Comparison of ENCODE assay signal across 23 mouse cellular contexts in the genomic region with DNA sequence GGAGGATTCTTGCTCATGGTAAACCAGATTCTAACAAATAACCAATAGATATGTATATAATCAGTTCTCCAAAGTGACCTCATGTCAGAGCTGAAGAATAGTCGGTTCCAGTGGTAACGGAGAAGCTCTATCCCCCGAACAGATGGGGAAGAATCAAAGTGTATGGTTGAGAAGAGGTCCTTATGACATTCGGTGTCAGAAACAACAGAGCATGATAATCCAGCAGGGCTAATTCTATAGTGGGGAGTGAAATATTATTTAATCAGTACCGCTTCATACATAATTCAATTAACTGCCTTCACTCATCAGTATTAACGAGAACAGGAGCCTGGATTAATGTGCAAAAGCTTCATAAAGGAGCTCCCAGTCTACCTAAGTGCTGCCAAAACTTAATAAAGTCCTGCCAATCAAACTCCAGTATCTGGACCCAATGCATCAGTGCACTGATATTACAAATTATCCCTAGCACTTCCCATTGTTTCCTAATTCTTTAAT.
DNase-seq lines count a peak whose midpoint lies in the region; ATAC-seq and TF ChIP-seq lines count a peak whose summit lies in the region.
"Had no signal": no experiment of that assay in that cellular context is flagged by ENCODE, and none has a peak within 500 bp of the region (broad histone marks: within the 10 kb centered on the region; RNA-seq: fewer than 3 reads in every experiment).

No protein-coding gene starts in this region.

- no peaks in the 10 kb centered on the region for H3K4me1 ChIP-seq in forebrain, embryonic 14.5 days (ENCODE audit: control insufficient read depth, insufficient read depth, low read length)
- no peaks in the 10 kb centered on the region for H3K4me1 ChIP-seq in forebrain, embryonic 10.5 days
- H3K4me1 ChIP-seq in midbrain, postnatal 0 days (ENCODE audit: insufficient read depth, low read length) = no peaks in the 10 kb centered on the region
- H3K4me1 ChIP-seq in midbrain, embryonic 13.5 days (replicated peaks) = no peaks in the 10 kb centered on the region
- no peaks in the 10 kb centered on the region for H3K4me1 ChIP-seq in hindbrain, embryonic 14.5 days (replicated peaks; ENCODE audit: control insufficient read depth, insufficient read depth, low read length)
- H3K4me1 ChIP-seq: embryonic facial prominence, embryonic 13.5 days; forebrain, embryonic 13.5 days; heart, embryonic 10.5 days had no signal

- no peak overlapping the region for H3K4me2 ChIP-seq in forebrain, embryonic 14.5 days (ENCODE audit: low read length)
- H3K4me2 ChIP-seq in midbrain, postnatal 0 days (ENCODE audit: low read depth, low read length, poor library complexity, severe bottlenecking) = no peak overlapping the region
- H3K4me2 ChIP-seq in midbrain, embryonic 13.5 days (replicated peaks) = no peak overlapping the region
- no peak overlapping the region for H3K4me2 ChIP-seq in hindbrain, embryonic 14.5 days (replicated peaks)
- H3K4me2 ChIP-seq: embryonic facial prominence, embryonic 13.5 days; forebrain, embryonic 13.5 days had no signal

- H3K9me3 ChIP-seq in forebrain, embryonic 14.5 days (replicated peaks; ENCODE audit: control insufficient read depth, low read length) = no peaks in the 10 kb centered on the region
- H3K9me3 ChIP-seq in forebrain, embryonic 10.5 days = no peaks in the 10 kb centered on the region
- H3K9me3 ChIP-seq in midbrain, postnatal 0 days (ENCODE audit: low read length) = no peaks in the 10 kb centered on the region
- H3K9me3 ChIP-seq in midbrain, embryonic 13.5 days = no peaks in the 10 kb centered on the region
- H3K9me3 ChIP-seq in hindbrain, embryonic 14.5 days (ENCODE audit: control insufficient read depth, low read length) = no peaks in the 10 kb centered on the region
- H3K9me3 ChIP-seq: embryonic facial prominence, embryonic 13.5 days; forebrain, embryonic 13.5 days; heart, embryonic 10.5 days had no signal

- ATAC-seq in forebrain, embryonic 14.5 days = no peak
- ATAC-seq in midbrain, postnatal 0 days (ENCODE audit: low FRiP score) = no peak
- ATAC-seq in midbrain, embryonic 13.5 days = no peak
- no peak for ATAC-seq in hindbrain, embryonic 14.5 days (ENCODE audit: low FRiP score)
- ATAC-seq: CD4-positive, CD25-positive, alpha-beta regulatory T cell, adult 4 months; forebrain, embryonic 13.5 days; inflammation-experienced regulatory T-cells, adult 6 months; intestine, postnatal 0 days had no signal

- WGBS in forebrain, embryonic 14.5 days = 58% methylated on average over 6 of the region's 6 CpGs
- 86% methylated on average over 6 of the region's 6 CpGs for WGBS in forebrain, embryonic 10.5 days
- 62% methylated on average over 6 of the region's 6 CpGs for WGBS in midbrain, postnatal 0 days
- 72% methylated on average over 6 of the region's 6 CpGs for WGBS in midbrain, embryonic 13.5 days
- WGBS in hindbrain, embryonic 14.5 days = 55% methylated on average over 6 of the region's 6 CpGs

- H3K36me3 ChIP-seq in forebrain, embryonic 14.5 days (ENCODE audit: control insufficient read depth, insufficient read depth, low read length) = no peaks in the 10 kb centered on the region
- no peaks in the 10 kb centered on the region for H3K36me3 ChIP-seq in forebrain, embryonic 10.5 days (replicated peaks)
- no peaks in the 10 kb centered on the region for H3K36me3 ChIP-seq in midbrain, postnatal 0 days (ENCODE audit: insufficient read depth, low read length)
- no peaks in the 10 kb centered on the region for H3K36me3 ChIP-seq in midbrain, embryonic 13.5 days
- H3K36me3 ChIP-seq in hindbrain, embryonic 14.5 days (replicated peaks; ENCODE audit: control insufficient read depth, insufficient read depth) = no peaks in the 10 kb centered on the region
- H3K36me3 ChIP-seq: embryonic facial prominence, embryonic 13.5 days; G1E; heart, embryonic 10.5 days had no signal

- H3K27ac ChIP-seq in forebrain, embryonic 14.5 days (ENCODE audit: low read depth, low read length) = no peak overlapping the region
- H3K27ac ChIP-seq in forebrain, embryonic 10.5 days = no peak overlapping the region
- no peak overlapping the region for H3K27ac ChIP-seq in midbrain, postnatal 0 days (ENCODE audit: low read depth, low read length)
- no peak overlapping the region for H3K27ac ChIP-seq in midbrain, embryonic 13.5 days
- H3K27ac ChIP-seq in hindbrain, embryonic 14.5 days = no peak overlapping the region
- H3K27ac ChIP-seq: embryonic facial prominence, embryonic 13.5 days; forebrain, embryonic 13.5 days; heart, embryonic 10.5 days had no signal

- no peak for TF ChIP-seq CTCF in midbrain, postnatal 0 days (IDR thresholded peaks at IDR 0.05)

- no peaks in the 10 kb centered on the region for H3K27me3 ChIP-seq in forebrain, embryonic 14.5 days (replicated peaks; ENCODE audit: control insufficient read depth, insufficient read depth, low read length)
- H3K27me3 ChIP-seq in forebrain, embryonic 10.5 days (ENCODE audit: poor library complexity, severe bottlenecking) = no peaks in the 10 kb centered on the region
- no peaks in the 10 kb centered on the region for H3K27me3 ChIP-seq in midbrain, postnatal 0 days (ENCODE audit: insufficient read depth, low read length)
- no peaks in the 10 kb centered on the region for H3K27me3 ChIP-seq in midbrain, embryonic 13.5 days
- no peaks in the 10 kb centered on the region for H3K27me3 ChIP-seq in hindbrain, embryonic 14.5 days (ENCODE audit: control insufficient read depth, insufficient read depth, low read length)
- H3K27me3 ChIP-seq: embryonic facial prominence, embryonic 13.5 days; forebrain, embryonic 13.5 days had no signal

- no peak overlapping the region for H3K4me3 ChIP-seq in forebrain, embryonic 14.5 days (ENCODE audit: low read depth, low read length)
- H3K4me3 ChIP-seq in forebrain, embryonic 10.5 days = no peak overlapping the region
- H3K4me3 ChIP-seq in midbrain, postnatal 0 days (ENCODE audit: low read depth, low read length) = no peak overlapping the region
- no peak overlapping the region for H3K4me3 ChIP-seq in midbrain, embryonic 13.5 days (replicated peaks)
- no peak overlapping the region for H3K4me3 ChIP-seq in hindbrain, embryonic 14.5 days (replicated peaks; ENCODE audit: low read length)
- H3K4me3 ChIP-seq: embryonic facial prominence, embryonic 13.5 days; forebrain, embryonic 13.5 days; heart, embryonic 10.5 days had no signal

- no peak overlapping the region for H3K9ac ChIP-seq in forebrain, embryonic 14.5 days (ENCODE audit: low read length)
- no peak overlapping the region for H3K9ac ChIP-seq in midbrain, postnatal 0 days (replicated peaks; ENCODE audit: low read length, poor library complexity, severe bottlenecking)
- no peak overlapping the region for H3K9ac ChIP-seq in midbrain, embryonic 13.5 days (replicated peaks)
- no peak overlapping the region for H3K9ac ChIP-seq in hindbrain, embryonic 14.5 days
- H3K9ac ChIP-seq: embryonic facial prominence, embryonic 13.5 days; forebrain, embryonic 13.5 days had no signal

- DNase-seq in forebrain, embryonic 14.5 days (ENCODE audit: low spot score) = peak; percentile 19
- DNase-seq in forebrain, embryonic 10.5 days (ENCODE audit: extremely low spot score, low spot score) = no peak
- peak; percentile 57 for DNase-seq in midbrain, postnatal 0 days (ENCODE audit: low spot score)
- peak; percentile 46 for DNase-seq in hindbrain, embryonic 14.5 days (ENCODE audit: low spot score)
- DNase-seq in frontal cortex, postnatal 10 days (ENCODE audit: low spot score in 2 of 2) = no peak
- DNase-seq in urinary bladder, postnatal 4 days (ENCODE audit: low spot score in 2 of 2) = no peak
- DNase-seq: adrenal gland, postnatal 10 days; B cell, adult 2 months; cerebellum, adult 11-12 months; cerebellum, adult 9-10 months; cerebellum, postnatal 36 days; gastrocnemius, postnatal 10 days; heart, adult 18-20 months; heart, postnatal 10 days; heart, postnatal 4 days had no signal

Comparison
In these comparisons a context has a peak if more than half of its experiments do, and no peak if none do; other contexts are left out.
1. DNase-seq: peak in forebrain, embryonic 14.5 days (single experiment), midbrain, postnatal 0 days (single experiment) and hindbrain, embryonic 14.5 days (single experiment); none in forebrain, embryonic 10.5 days (single experiment), frontal cortex, postnatal 10 days (0 of 2) and urinary bladder, postnatal 4 days (0 of 2).